Mouse (Mus musculus): ENCODE data around the gene Exoc8.

The Exoc8 gene

GRCm38 (mm10) chr8:124845131-124845530 is 52.4 kb downstream of the Exoc8 start:
- no peak for DNase-seq

Data from spleen, adult 18-20 months (tissue).